Mouse (Mus musculus): ENCODE data around the gene Kras. TPM values are rescaled to one million over a fixed set of nuclear protein-coding genes. Genes with fewer than 3 reads are reported as not detected.

Kras gene
- polyA plus RNA-seq, 1 experiment from 2014 or later = 79.8 TPM

GRCm38 (mm10) chr6:145187093-145188088 is 62.6 kb downstream of the Kras start:
- H3K9me3 ChIP-seq (ENCODE audit: control insufficient read depth, low read length) = no peaks in the 10 kb centered on the region
- H3K4me2 ChIP-seq (ENCODE audit: low read length) = peak overlapping the region; percentile 50
- no peak overlapping the region for H3K9ac ChIP-seq (ENCODE audit: low read length)
- ATAC-seq (replicated peaks; ENCODE audit: low FRiP score, low TSS enrichment, low read depth) = no peak; the same call in 1 of the 2 replicates
- no peaks in the 10 kb centered on the region for H3K4me1 ChIP-seq (replicated peaks; ENCODE audit: control insufficient read depth, insufficient read depth, low read length)
- no peak overlapping the region for H3K27ac ChIP-seq (ENCODE audit: low read depth)
- H3K27me3 ChIP-seq (replicated peaks; ENCODE audit: control insufficient read depth, insufficient read depth, low read length) = no peaks in the 10 kb centered on the region
- peak overlapping the region; percentile 25 for H3K4me3 ChIP-seq (ENCODE audit: low read depth, low read length)
- no peaks in the 10 kb centered on the region for H3K36me3 ChIP-seq (ENCODE audit: control insufficient read depth, insufficient read depth, low read length)
- DNase-seq (ENCODE audit: low spot score) = peak; percentile 64
- WGBS = 51% methylated on average over 27 of the region's 27 CpGs

DNA sequence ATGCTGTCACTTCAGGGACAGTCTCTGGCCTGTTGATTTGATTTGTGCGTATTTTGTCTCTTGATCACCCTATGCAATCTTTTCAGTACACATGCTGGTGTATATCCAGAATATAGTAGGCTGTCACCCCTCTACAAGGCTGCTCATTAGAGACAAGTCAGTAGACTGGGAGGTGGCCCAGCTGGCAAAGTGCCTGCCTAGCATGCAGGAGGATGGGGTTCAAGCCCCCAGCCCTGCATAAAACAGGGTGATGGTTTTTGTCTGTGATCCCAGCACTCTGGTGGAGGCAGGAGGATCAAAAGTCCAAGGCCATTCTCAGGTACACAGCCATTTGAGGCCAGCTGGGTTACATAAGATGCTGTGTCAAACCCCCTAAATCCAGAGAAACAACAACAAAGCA is 63.9 kb downstream of the Kras start:
- no peaks in the 10 kb centered on the region for H3K4me1 ChIP-seq (replicated peaks; ENCODE audit: control insufficient read depth, insufficient read depth, low read length)
- H3K4me2 ChIP-seq (ENCODE audit: low read length) = no peak overlapping the region
- no peaks in the 10 kb centered on the region for H3K9me3 ChIP-seq (ENCODE audit: control insufficient read depth, low read length)
- H3K27me3 ChIP-seq (replicated peaks; ENCODE audit: control insufficient read depth, insufficient read depth, low read length) = no peaks in the 10 kb centered on the region
- H3K27ac ChIP-seq (ENCODE audit: low read depth) = no peak overlapping the region
- DNase-seq (ENCODE audit: low spot score) (no peak), ATAC-seq (replicated peaks; ENCODE audit: low FRiP score, low TSS enrichment, low read depth) (no peak)
- H3K9ac ChIP-seq (ENCODE audit: low read length) = no peak overlapping the region
- H3K36me3 ChIP-seq (ENCODE audit: control insufficient read depth, insufficient read depth, low read length) = no peaks in the 10 kb centered on the region
- no peak overlapping the region for H3K4me3 ChIP-seq (ENCODE audit: low read depth, low read length)
- 79% methylated on average over 1 of the region's 1 CpGs for WGBS

GRCm38 (mm10) chr6:145182044-145182443 is 68.0 kb downstream of the Kras start:
- H3K4me3 ChIP-seq (ENCODE audit: low read depth, low read length) = no peak overlapping the region
- no peak for DNase-seq (ENCODE audit: low spot score)
- no peaks in the 10 kb centered on the region for H3K27me3 ChIP-seq (replicated peaks; ENCODE audit: control insufficient read depth, insufficient read depth, low read length)
- H3K36me3 ChIP-seq (ENCODE audit: control insufficient read depth, insufficient read depth, low read length) = no peaks in the 10 kb centered on the region
- no peaks in the 10 kb centered on the region for H3K9me3 ChIP-seq (ENCODE audit: control insufficient read depth, low read length)
- H3K4me2 ChIP-seq (ENCODE audit: low read length) = no peak overlapping the region
- ATAC-seq (replicated peaks; ENCODE audit: low FRiP score, low TSS enrichment, low read depth) = no peak
- H3K9ac ChIP-seq (ENCODE audit: low read length) = no peak overlapping the region
- no peak overlapping the region for H3K27ac ChIP-seq (ENCODE audit: low read depth)
- H3K4me1 ChIP-seq (replicated peaks; ENCODE audit: control insufficient read depth, insufficient read depth, low read length) = no peaks in the 10 kb centered on the region
- 66% methylated on average over 8 of the region's 8 CpGs for WGBS

GRCm38 (mm10) chr6:145179665-145180064 is 70.4 kb downstream of the Kras start:
- Histone ChIP-seq H3K36me3 (ENCODE audit: control insufficient read depth, insufficient read depth, low read length) (no peaks in the 10 kb centered on the region), H3K4me3 (ENCODE audit: low read depth, low read length) (no peak overlapping the region), H3K9me3 (ENCODE audit: control insufficient read depth, low read length) (no peaks in the 10 kb centered on the region), H3K27ac (ENCODE audit: low read depth) (no peak overlapping the region), H3K4me2 (ENCODE audit: low read length) (no peak overlapping the region), H3K9ac (ENCODE audit: low read length) (no peak overlapping the region), H3K4me1 (replicated peaks; ENCODE audit: control insufficient read depth, insufficient read depth, low read length) (peaks cover 7% of the 10 kb centered on the region; the same call in 1 of the 2 replicates), H3K27me3 (replicated peaks; ENCODE audit: control insufficient read depth, insufficient read depth, low read length) (no peaks in the 10 kb centered on the region)
- 42% methylated on average over 6 of the region's 6 CpGs for WGBS
- ATAC-seq (replicated peaks; ENCODE audit: low FRiP score, low TSS enrichment, low read depth) (no peak), DNase-seq (ENCODE audit: low spot score) (peak; percentile 69)

DNA sequence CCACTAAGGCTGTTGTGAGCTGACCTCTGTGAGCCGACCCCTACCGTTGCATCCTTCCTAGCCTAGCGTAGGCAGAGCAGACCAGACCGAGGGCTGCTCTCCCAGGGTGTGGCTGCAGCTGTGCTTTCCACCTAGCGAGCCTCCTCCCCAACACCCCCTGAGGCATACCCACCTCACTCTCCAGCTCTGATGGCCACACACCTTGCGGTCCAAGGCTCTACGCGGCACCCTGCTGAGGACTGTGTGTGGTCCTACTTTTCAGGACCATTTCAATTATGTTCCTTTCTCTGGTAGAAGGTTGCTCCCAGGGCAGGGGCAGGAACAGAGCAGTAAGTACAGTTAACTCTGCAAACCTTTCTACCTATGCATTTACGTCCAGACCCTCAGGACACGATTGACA is 73.6 kb downstream of the Kras start:
- no peak overlapping the region for H3K4me2 ChIP-seq (ENCODE audit: low read length)
- ATAC-seq (replicated peaks; ENCODE audit: low FRiP score, low TSS enrichment, low read depth) = no peak
- H3K27me3 ChIP-seq (replicated peaks; ENCODE audit: control insufficient read depth, insufficient read depth, low read length) = no peaks in the 10 kb centered on the region
- H3K9me3 ChIP-seq (ENCODE audit: control insufficient read depth, low read length) = no peaks in the 10 kb centered on the region
- H3K36me3 ChIP-seq (ENCODE audit: control insufficient read depth, insufficient read depth, low read length) = no peaks in the 10 kb centered on the region
- 63% methylated on average over 10 of the region's 10 CpGs for WGBS
- H3K27ac ChIP-seq (ENCODE audit: low read depth) = no peak overlapping the region
- H3K9ac ChIP-seq (ENCODE audit: low read length) = no peak overlapping the region
- H3K4me3 ChIP-seq (ENCODE audit: low read depth, low read length) = no peak overlapping the region
- DNase-seq (ENCODE audit: low spot score) = no peak
- peaks cover 24% of the 10 kb centered on the region for H3K4me1 ChIP-seq (replicated peaks; ENCODE audit: control insufficient read depth, insufficient read depth, low read length)

- H3K9me3 ChIP-seq (ENCODE audit: control insufficient read depth, low read length) = no peaks in the 10 kb centered on the region
- H3K4me2 ChIP-seq (ENCODE audit: low read length) = 0 out of 2 replicates have a peak overlapping the region, but pooled peaks have one; percentile 7
- H3K27ac ChIP-seq (ENCODE audit: low read depth) = no peak overlapping the region
- WGBS = 30% methylated on average over 9 of the region's 9 CpGs
- H3K4me3 ChIP-seq (ENCODE audit: low read depth, low read length) = no peak overlapping the region
- H3K36me3 ChIP-seq (ENCODE audit: control insufficient read depth, insufficient read depth, low read length) = no peaks in the 10 kb centered on the region
- H3K4me1 ChIP-seq (replicated peaks; ENCODE audit: control insufficient read depth, insufficient read depth, low read length) = peaks cover 24% of the 10 kb centered on the region
- H3K9ac ChIP-seq (ENCODE audit: low read length) = no peak overlapping the region
- H3K27me3 ChIP-seq (replicated peaks; ENCODE audit: control insufficient read depth, insufficient read depth, low read length) = no peaks in the 10 kb centered on the region
- DNase-seq (ENCODE audit: low spot score) = peak; percentile 67
- peak; percentile 56 for ATAC-seq (replicated peaks; ENCODE audit: low FRiP score, low TSS enrichment, low read depth)
These were observed 74.5 kb downstream of the Kras start for GRCm38 (mm10) chr6:145175571-145175981.

GRCm38 (mm10) chr6:145173781-145174191 is 76.3 kb downstream of the Kras start:
- DNase-seq (ENCODE audit: low spot score) (peak; percentile 81), ATAC-seq (replicated peaks; ENCODE audit: low FRiP score, low TSS enrichment, low read depth) (peak; percentile 88)
- H3K4me1 ChIP-seq (replicated peaks; ENCODE audit: control insufficient read depth, insufficient read depth, low read length) = peaks cover 24% of the 10 kb centered on the region
- H3K9ac ChIP-seq (ENCODE audit: low read length) = no peak overlapping the region
- no peaks in the 10 kb centered on the region for H3K27me3 ChIP-seq (replicated peaks; ENCODE audit: control insufficient read depth, insufficient read depth, low read length)
- no peaks in the 10 kb centered on the region for H3K36me3 ChIP-seq (ENCODE audit: control insufficient read depth, insufficient read depth, low read length)
- H3K27ac ChIP-seq (ENCODE audit: low read depth) = no peak overlapping the region
- no peak overlapping the region for H3K4me3 ChIP-seq (ENCODE audit: low read depth, low read length)
- H3K9me3 ChIP-seq (ENCODE audit: control insufficient read depth, low read length) = no peaks in the 10 kb centered on the region
- WGBS = 5% methylated on average over 11 of the region's 11 CpGs
- H3K4me2 ChIP-seq (ENCODE audit: low read length) = peak overlapping the region; percentile 23; the same call in 1 of the 2 replicates

- Histone ChIP-seq H3K27ac (ENCODE audit: low read depth) (no peak overlapping the region), H3K4me2 (ENCODE audit: low read length) (no peak overlapping the region), H3K36me3 (ENCODE audit: control insufficient read depth, insufficient read depth, low read length) (no peaks in the 10 kb centered on the region), H3K4me3 (ENCODE audit: low read depth, low read length) (no peak overlapping the region), H3K27me3 (replicated peaks; ENCODE audit: control insufficient read depth, insufficient read depth, low read length) (no peaks in the 10 kb centered on the region), H3K9me3 (ENCODE audit: control insufficient read depth, low read length) (no peaks in the 10 kb centered on the region), H3K4me1 (replicated peaks; ENCODE audit: control insufficient read depth, insufficient read depth, low read length) (peaks cover 24% of the 10 kb centered on the region), H3K9ac (ENCODE audit: low read length) (no peak overlapping the region)
- DNase-seq (ENCODE audit: low spot score) (no peak), ATAC-seq (replicated peaks; ENCODE audit: low FRiP score, low TSS enrichment, low read depth) (no peak)
- 82% methylated on average over 14 of the region's 14 CpGs for WGBS
These were observed 78.0 kb downstream of the Kras start for GRCm38 (mm10) chr6:145171892-145172606.
